Mouse (Mus musculus) thymus, adult 2 months (tissue): Measurements from ENCODE around the gene Macrod2. TPM values are rescaled to one million over a fixed set of nuclear protein-coding genes. Genes with fewer than 3 reads are reported as not detected.
A peak's percentile ranks its signal among the peaks of the same experiment; 100 is the strongest.

Source experiments
- DNase-seq: peaks from one replicate; pipeline ENCODE4 v3.0.0; 2021
- H3K27ac ChIP-seq: fragments of 200-500 bp; 2 replicates; pipeline ENCODE4 v1.5.1; 2012; ENCODE audit warnings: low read length, control low read depth; ENCODE audit not compliant: control insufficient read depth, insufficient read depth
- H3K27me3 ChIP-seq: fragments of 200-500 bp; 2 replicates; pipeline ENCODE4 v1.6.1; 2012; ENCODE audit warnings: mild to moderate bottlenecking, low read length, moderate library complexity, mixed read lengths; ENCODE audit not compliant: control insufficient read depth, insufficient read depth
- H3K36me3 ChIP-seq: fragments of 200-500 bp; 2 replicates; pipeline ENCODE4 v1.6.1; 2012; ENCODE audit warnings: mild to moderate bottlenecking, low read length, moderate library complexity; ENCODE audit not compliant: control insufficient read depth, insufficient read depth
- H3K4me1 ChIP-seq: fragments of 200-500 bp; replicated peaks from 2 replicates; pipeline ENCODE4 v1.6.1; 2012; ENCODE audit warnings: low read length; ENCODE audit not compliant: control insufficient read depth, insufficient read depth
- H3K4me3 ChIP-seq: fragments of 200-500 bp; 2 replicates; pipeline ENCODE4 v1.5.1; 2012; ENCODE audit warnings: mild to moderate bottlenecking, low read length, control low read depth, moderate library complexity; ENCODE audit not compliant: control insufficient read depth, insufficient read depth
- CTCF ChIP-seq: fragments of 200-500 bp; IDR thresholded peaks from 2 replicates; pipeline ENCODE4 v1.5.1; 2012; ENCODE audit warnings: mild to moderate bottlenecking, control low read depth, low read length, moderate library complexity, borderline replicate concordance; ENCODE audit not compliant: control insufficient read depth, poor library complexity, insufficient read depth; ENCODE audit errors: extremely low read depth
- POLR2A ChIP-seq: fragments of 200-500 bp; IDR thresholded peaks from 2 replicates; pipeline ENCODE4 v1.6.1; 2012; ENCODE audit warnings: mild to moderate bottlenecking, low read length, control low read depth, moderate library complexity; ENCODE audit not compliant: control insufficient read depth, poor library complexity, insufficient read depth; ENCODE audit errors: extremely low read depth
- WGBS: fragments of 180-500 bp; shearing (Covaris S2); methylation state at CpG from one replicate; pipeline ENCODE4 v1.1.7; 2018; 5-methylcytosine and 5-hydroxymethylcytosine counted together
- polyA plus RNA-seq: library from polyadenylated mRNA; depleted of rRNA; stranded (reverse); fragments of >200 nt; gene quantifications from 2 replicates; pipeline ENCODE4 v1.2.3, GENCODE M21; 2012

Macrod2 gene
- polyA plus RNA-seq, 1 experiment: 2.3 TPM

- 17% methylated on average over 8 of the region's 8 CpGs for WGBS
- no peak for TF ChIP-seq CTCF
- TF ChIP-seq POLR2A: no peak
- Histone ChIP-seq H3K27ac (no peak overlapping the region), H3K36me3 (no peaks in the 10 kb centered on the region), H3K4me3 (no peak overlapping the region), H3K4me1 (no peaks in the 10 kb centered on the region), H3K27me3 (no peaks in the 10 kb centered on the region)
- DNase-seq: no peak
These were observed 273.2 kb downstream of the Macrod2 start for GRCm38 (mm10) chr2:140668311-140668710.

GRCm38 (mm10) chr2:140669081-140669480 lies 274.0 kb downstream of the Macrod2 start:
- Histone ChIP-seq H3K4me3 (no peak overlapping the region), H3K27me3 (no peaks in the 10 kb centered on the region), H3K4me1 (no peaks in the 10 kb centered on the region), H3K27ac (no peak overlapping the region), H3K36me3 (no peaks in the 10 kb centered on the region)
- TF ChIP-seq POLR2A: no peak
- TF ChIP-seq CTCF: no peak
- 93% methylated on average over 2 of the region's 2 CpGs for WGBS
- DNase-seq: no peak

DNA sequence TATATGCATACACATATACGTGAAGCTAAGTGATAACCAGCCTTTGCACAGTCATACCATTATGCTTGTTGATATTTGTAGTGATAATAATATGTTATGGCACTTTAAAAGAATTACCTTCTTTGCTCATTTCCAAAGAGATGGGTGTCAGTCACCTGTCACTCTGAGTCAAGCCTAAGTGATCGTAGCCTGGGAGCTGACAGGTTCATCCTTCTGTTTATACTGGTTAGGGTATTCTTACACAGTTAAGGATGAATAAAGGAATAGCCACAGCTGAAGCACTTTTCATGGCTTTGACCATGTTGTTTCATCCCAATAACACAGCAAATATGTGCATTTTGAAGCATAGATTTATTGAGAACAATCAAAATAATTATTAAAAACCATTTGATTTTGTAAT lies 274.7 kb downstream of the Macrod2 start:
- Histone ChIP-seq H3K4me3 (no peak overlapping the region), H3K27me3 (no peaks in the 10 kb centered on the region), H3K36me3 (no peaks in the 10 kb centered on the region), H3K4me1 (no peaks in the 10 kb centered on the region), H3K27ac (no peak overlapping the region)
- no peak for TF ChIP-seq POLR2A
- no peak for TF ChIP-seq CTCF
- 91% methylated on average over 2 of the region's 2 CpGs for WGBS
- DNase-seq: no peak

DNA sequence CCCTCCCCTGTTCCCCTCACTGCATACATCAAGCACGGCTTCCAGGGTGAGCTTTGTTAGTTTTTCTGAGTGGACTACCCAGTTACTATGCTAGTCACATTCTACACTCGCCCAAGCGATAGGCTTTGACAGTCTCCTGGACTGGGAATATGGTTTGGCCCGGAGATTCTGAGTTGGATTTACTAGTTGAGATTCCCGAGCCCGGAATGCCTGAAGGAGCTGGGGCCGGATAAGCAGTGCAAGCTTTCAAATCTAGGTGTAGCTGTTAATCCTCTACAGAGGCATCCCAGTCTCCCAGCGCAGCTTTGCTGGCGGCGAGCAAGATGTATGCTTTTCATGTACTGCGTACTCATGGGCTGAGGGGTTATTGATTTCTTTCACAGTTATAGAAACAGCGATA lies 275.3 kb downstream of the Macrod2 start:
- Histone ChIP-seq H3K4me1 (no peaks in the 10 kb centered on the region), H3K27me3 (no peaks in the 10 kb centered on the region), H3K27ac (no peak overlapping the region), H3K36me3 (no peaks in the 10 kb centered on the region), H3K4me3 (no peak overlapping the region)
- TF ChIP-seq POLR2A (no peak), CTCF (no peak)
- WGBS: 13% methylated on average over 12 of the region's 12 CpGs
- DNase-seq: no peak

GRCm38 (mm10) chr2:140670963-140671702 lies 276.0 kb downstream of the Macrod2 start, which contains the start of gene Flrt3:
Gene Flrt3, minus strand, starts transcription at chr2:140671469.
- 5% methylated on average over 26 of the region's 26 CpGs for WGBS
- Histone ChIP-seq H3K27me3 (no peaks in the 10 kb centered on the region), H3K36me3 (no peaks in the 10 kb centered on the region), H3K27ac (no peak within 1 kb of the TSS), H3K4me1 (no peaks in the 10 kb centered on the region), H3K4me3 (no peak within 1 kb of the TSS)
- DNase-seq: peak; percentile 43
- TF ChIP-seq POLR2A (no peak), CTCF (no peak)

GRCm38 (mm10) chr2:140673466-140673865 lies 278.4 kb downstream of the Macrod2 start:
- 95% methylated on average over 5 of the region's 5 CpGs for WGBS
- no peaks in the 10 kb centered on the region for H3K27me3 ChIP-seq
- no peak for DNase-seq

More at GRCm38 (mm10) chr2:140673466-140673865, 278.4 kb downstream of the Macrod2 start:
- no peaks in the 10 kb centered on the region for H3K4me1 ChIP-seq
- H3K4me3 ChIP-seq: no peak overlapping the region
- no peak overlapping the region for H3K27ac ChIP-seq
- no peaks in the 10 kb centered on the region for H3K36me3 ChIP-seq
- TF ChIP-seq POLR2A (no peak), CTCF (no peak)
